8 mouse cellular contexts compared by ENCODE assay signal in genomic region chrX:41912061-41912401, GRCm38 (mm10). TPM values are rescaled to one million over a fixed set of nuclear protein-coding genes. Genes with fewer than 3 reads are reported as not detected.
DNase-seq lines count a peak whose midpoint lies in the region; ATAC-seq and TF ChIP-seq lines count a peak whose summit lies in the region.

No protein-coding gene starts in this region.

- peak overlapping the region; percentile 51 for H3K4me2 ChIP-seq in heart, embryonic 11.5 days
- 0 out of 2 replicates have a peak overlapping the region, but pooled peaks have one; percentile 12 for H3K4me2 ChIP-seq in forebrain, embryonic 11.5 days (ENCODE audit: low read depth, low read length, severe bottlenecking)
- peak overlapping the region; percentile 72 for H3K4me2 ChIP-seq in liver, embryonic 12.5 days

- ATAC-seq in heart, embryonic 11.5 days (replicated peaks; ENCODE audit: insufficient number of reproducible peaks, low FRiP score, low TSS enrichment) = no peak
- no peak for ATAC-seq in forebrain, embryonic 11.5 days (replicated peaks; ENCODE audit: low FRiP score)
- no peak; the same call in 1 of the 2 replicates for ATAC-seq in liver, embryonic 12.5 days
- ATAC-seq in cerebellum, adult (ENCODE audit: insufficient number of reproducible peaks, low FRiP score, low TSS enrichment) = no peak

- H3ac ChIP-seq in C2C12 (ENCODE audit: control insufficient read depth, insufficient read length, low read depth) = no peak overlapping the region

- peaks cover 40% of the 10 kb centered on the region for H3K79me3 ChIP-seq in C2C12 (ENCODE audit: low read depth)

- 0 out of 2 replicates have a peak overlapping the region, but pooled peaks have one; percentile 22 for H3K27ac ChIP-seq in heart, embryonic 11.5 days (ENCODE audit: low read depth, low read length)
- H3K27ac ChIP-seq in forebrain, embryonic 11.5 days (ENCODE audit: low read depth, low read length) = no peak overlapping the region
- peak overlapping the region; percentile 85 for H3K27ac ChIP-seq in liver, embryonic 12.5 days

- no peaks in the 10 kb centered on the region for H3K27me3 ChIP-seq in heart, embryonic 11.5 days (ENCODE audit: control insufficient read depth, insufficient read depth, low read length)
- H3K27me3 ChIP-seq in C2C12 (ENCODE audit: control insufficient read depth, insufficient read depth, insufficient read length) = no peaks in the 10 kb centered on the region
- no peaks in the 10 kb centered on the region for H3K27me3 ChIP-seq in forebrain, embryonic 11.5 days (ENCODE audit: control insufficient read depth, insufficient read depth, low read length)
- H3K27me3 ChIP-seq in liver, embryonic 12.5 days (replicated peaks) = no peaks in the 10 kb centered on the region

- no peak for TF ChIP-seq CTCF in C2C12 (IDR thresholded peaks at IDR 0.05; ENCODE audit: control insufficient read depth, insufficient read depth, insufficient read length)

- H3K4me3 ChIP-seq in heart, embryonic 11.5 days (ENCODE audit: low read depth, low read length) = peak overlapping the region; percentile 70
- peak overlapping the region; percentile 51 for H3K4me3 ChIP-seq in C2C12 (ENCODE audit: insufficient read depth, poor library complexity, severe bottlenecking)
- peak overlapping the region; percentile 55 for H3K4me3 ChIP-seq in forebrain, embryonic 11.5 days (ENCODE audit: low read depth, low read length)
- peak overlapping the region; percentile 76 for H3K4me3 ChIP-seq in liver, embryonic 12.5 days

- 40% methylated on average over 10 of the region's 10 CpGs for WGBS in heart, embryonic 11.5 days (ENCODE audit: insufficient replicate concordance)
- WGBS in forebrain, embryonic 11.5 days = 43% methylated on average over 10 of the region's 10 CpGs
- 26% methylated on average over 10 of the region's 10 CpGs for WGBS in liver, embryonic 12.5 days (ENCODE audit: insufficient replicate concordance)

- peak overlapping the region; percentile 75; the same call in 1 of the 2 replicates for H3K9ac ChIP-seq in heart, embryonic 11.5 days (ENCODE audit: low read depth, low read length)
- 0 out of 2 replicates have a peak overlapping the region, but pooled peaks have one; percentile 7 for H3K9ac ChIP-seq in forebrain, embryonic 11.5 days (ENCODE audit: low read length)
- peak overlapping the region; percentile 80; the same call in 1 of the 2 replicates for H3K9ac ChIP-seq in liver, embryonic 12.5 days

- H3K9me3 ChIP-seq in heart, embryonic 11.5 days (replicated peaks; ENCODE audit: control insufficient read depth, low read length) = no peaks in the 10 kb centered on the region; the same call in 1 of the 2 replicates
- no peaks in the 10 kb centered on the region for H3K9me3 ChIP-seq in forebrain, embryonic 11.5 days (ENCODE audit: control insufficient read depth, low read length)
- no peaks in the 10 kb centered on the region for H3K9me3 ChIP-seq in liver, embryonic 12.5 days (replicated peaks)

- H3K79me2 ChIP-seq in C2C12 (ENCODE audit: control insufficient read depth, insufficient read depth) = peaks cover 45% of the 10 kb centered on the region

- no peaks in the 10 kb centered on the region for H3K36me3 ChIP-seq in heart, embryonic 11.5 days (ENCODE audit: control insufficient read depth, insufficient read depth, low read length)
- H3K36me3 ChIP-seq in C2C12 (ENCODE audit: control insufficient read depth, insufficient read depth) = no peaks in the 10 kb centered on the region
- no peaks in the 10 kb centered on the region for H3K36me3 ChIP-seq in forebrain, embryonic 11.5 days (ENCODE audit: control insufficient read depth, insufficient read depth, low read length)
- H3K36me3 ChIP-seq in liver, embryonic 12.5 days = no peaks in the 10 kb centered on the region

- H3K4me1 ChIP-seq in heart, embryonic 11.5 days (ENCODE audit: control insufficient read depth, insufficient read depth, low read length) = no peaks in the 10 kb centered on the region
- no peaks in the 10 kb centered on the region for H3K4me1 ChIP-seq in forebrain, embryonic 11.5 days (replicated peaks; ENCODE audit: control insufficient read depth, insufficient read depth, low read length)
- peaks cover 18% of the 10 kb centered on the region for H3K4me1 ChIP-seq in liver, embryonic 12.5 days

- DNase-seq in heart, postnatal 14 days = no peak
- no peak for DNase-seq in forebrain, embryonic 11.5 days (ENCODE audit: low spot score)
- DNase-seq in left cerebral cortex, postnatal 10 days (ENCODE audit: extremely low spot score in 1 of 2, low spot score in 2 of 2) = no peak
- no peak for DNase-seq in cerebellum, postnatal 25 days

- intact Hi-C loops in heart, postnatal 14 days (cut with DNase I) = no loop called here
- intact Hi-C loops in left cerebral cortex, postnatal 10 days (cut with DNase I) = no loop called here

TF ChIP-seq in C2C12, 6 proteins besides CTCF, POLR2A, EP300 and RAD21:
- TF ChIP-seq MYOD1 (IDR thresholded peaks at IDR 0.05; ENCODE audit: control insufficient read depth, insufficient read length, low read depth) = no peak
- no peak for TF ChIP-seq FOSL1 (IDR thresholded peaks at IDR 0.05; ENCODE audit: insufficient read depth, low read length, poor library complexity, severe bottlenecking)
- TF ChIP-seq USF1 (IDR thresholded peaks at IDR 0.05; ENCODE audit: low read depth) = no peak
- TF ChIP-seq MYOG (IDR thresholded peaks at IDR 0.05; ENCODE audit: control insufficient read depth, extremely low read depth, insufficient read length) = no peak
- no peak for TF ChIP-seq CEBPB (IDR thresholded peaks at IDR 0.05; ENCODE audit: low read depth)
- TF ChIP-seq MAX (IDR thresholded peaks at IDR 0.05) = no peak

RNA-seq across cellular contexts. Expression of gene Thoc2, which starts 8.4 kb away (rescaled TPM):
- 64.4 and 72.5 TPM in 2 replicates for polyA plus RNA-seq in heart, embryonic 11.5 days (2014; fragmentation: Nextera tagmentation; extraction: Ambion mirVana)
- 10 to 100 TPM; 34.5 to 37.5 TPM for total RNA-seq in heart, postnatal 14 days (2021)
- polyA plus RNA-seq in C2C12 (2012; fragmentation: generic; extraction: Trizol) = 4.3 TPM
- 96.3 and 97.5 TPM in 2 replicates for polyA plus RNA-seq in forebrain, embryonic 11.5 days (2014; fragmentation: Nextera tagmentation; extraction: Ambion mirVana)
- 45.0 and 50.1 TPM in 2 replicates for polyA plus RNA-seq in liver, embryonic 12.5 days (2016; fragmentation: Nextera tagmentation; extraction: Ambion mirVana)
- 10 to 100 TPM; 50.3 to 50.7 TPM for total RNA-seq in left cerebral cortex, postnatal 10 days (2021)

Comparison
In these comparisons a context has a peak if more than half of its experiments do, and no peak if none do; other contexts are left out.
1. H3K4me2 ChIP-seq: peak in every context shown above with its lines; median percentile 72 in liver, embryonic 12.5 days; 51 in heart, embryonic 11.5 days; 12 in forebrain, embryonic 11.5 days.
2. H3K9ac ChIP-seq: peak in every context shown above with its lines; median percentile 80 in liver, embryonic 12.5 days; 75 in heart, embryonic 11.5 days; 7 in forebrain, embryonic 11.5 days.